Mouse (Mus musculus) CH12.LX (cell line): Measurements from ENCODE around the gene Nudt15.

Source experiments
- GABPA ChIP-seq: IDR thresholded peaks from 2 replicates; pipeline ENCODE4 v1.6.1; 2012; ENCODE audit warnings: low read depth, low read length, improper control_type of control experiment, inconsistent platforms; ENCODE audit not compliant: insufficient replicate concordance
- MAX ChIP-seq: IDR thresholded peaks from 2 replicates; pipeline ENCODE4 v1.6.1; 2011; ENCODE audit warnings: low read length, improper control_type of control experiment
- USF2 ChIP-seq: conservative IDR thresholded peaks from 2 replicates; pipeline ENCODE4 v1.6.1; 2011; ENCODE audit warnings: low read depth, low read length, improper control_type of control experiment
- ZMIZ1 ChIP-seq: IDR thresholded peaks from 2 replicates; pipeline ENCODE4 v1.6.1; 2012; ENCODE audit warnings: low read depth, mild to moderate bottlenecking, inconsistent platforms, low read length, improper control_type of control experiment

DNA sequence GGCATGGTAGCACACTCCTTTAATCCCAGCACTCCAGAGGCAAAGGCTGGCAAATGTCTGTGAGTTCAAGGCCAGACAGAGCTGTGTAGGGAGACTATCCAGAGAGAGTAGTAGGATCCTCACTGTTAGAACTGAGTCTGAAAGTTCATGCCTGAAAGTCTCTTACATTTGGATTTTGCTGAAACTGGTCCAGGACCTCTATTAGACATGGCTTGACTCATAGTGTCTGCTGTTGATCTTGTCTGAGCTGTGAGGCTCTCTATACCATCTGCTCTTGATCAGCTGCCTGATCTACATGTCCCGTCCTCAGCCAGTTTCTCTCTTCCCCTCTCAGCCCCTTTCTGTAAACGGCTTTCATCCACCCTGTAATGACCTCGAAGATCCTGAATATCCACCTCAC is 69.7 kb downstream of the Nudt15 start:
- TF ChIP-seq USF2 = no peak
- TF ChIP-seq ZMIZ1 = no peak
- no peak for TF ChIP-seq GABPA
- TF ChIP-seq MAX = no peak
